Mouse (Mus musculus): ENCODE measurements around the gene Nhp2.
A peak's percentile ranks its signal among the peaks of the same experiment; 100 is the strongest.

Nhp2 gene

GRCm38 (mm10) chr11:51619409-51620060 is at the start of gene Nhp2:
TSS of gene Nhp2 (plus strand) at chr11:51619735.
- peak; percentile 81 to 82 for DNase-seq

- DNase-seq: no peak
Observed at GRCm38 (mm10) chr11:51576454-51576853, 43.1 kb upstream of the Nhp2 start.

- DNase-seq: peak; percentile 35 to 56
Observed at GRCm38 (mm10) chr11:51577587-51577986, 41.9 kb upstream of the Nhp2 start.

- peak; percentile 28 to 52 for DNase-seq
Observed at GRCm38 (mm10) chr11:51579024-51579423, 40.5 kb upstream of the Nhp2 start.

GRCm38 (mm10) chr11:51582713-51583112 is 36.8 kb upstream of the Nhp2 start:
- DNase-seq: peak; percentile 65 to 67

- peak in 1 of 2 experiments; percentile 44 for DNase-seq
Observed at GRCm38 (mm10) chr11:51584057-51584430, 35.5 kb upstream of the Nhp2 start.

- peak; percentile 95 to 96 for DNase-seq
Observed at GRCm38 (mm10) chr11:51584431-51585248, 34.9 kb upstream of the Nhp2 start, which contains the start of gene Phykpl. TSS of gene Phykpl (plus strand) at chr11:51584757.

GRCm38 (mm10) chr11:51585608-51586252 is 33.8 kb upstream of the Nhp2 start:
- DNase-seq: no peak

- no peak for DNase-seq
Observed at GRCm38 (mm10) chr11:51586411-51586810, 33.1 kb upstream of the Nhp2 start.

- DNase-seq: no peak
Observed at GRCm38 (mm10) chr11:51587059-51587458, 32.5 kb upstream of the Nhp2 start.

GRCm38 (mm10) chr11:51588833-51589232 is 30.7 kb upstream of the Nhp2 start:
- DNase-seq: no peak

- no peak for DNase-seq
Observed at GRCm38 (mm10) chr11:51590002-51590401, 29.5 kb upstream of the Nhp2 start.

GRCm38 (mm10) chr11:51591168-51591567 is 28.4 kb upstream of the Nhp2 start:
- DNase-seq: no peak

- DNase-seq: no peak
Observed at GRCm38 (mm10) chr11:51591915-51592314, 27.6 kb upstream of the Nhp2 start.

GRCm38 (mm10) chr11:51593368-51593767 is 26.2 kb upstream of the Nhp2 start:
- DNase-seq: no peak

GRCm38 (mm10) chr11:51593849-51594248 is 25.7 kb upstream of the Nhp2 start:
- no peak for DNase-seq

- DNase-seq: no peak
Observed at GRCm38 (mm10) chr11:51594715-51595350, 24.7 kb upstream of the Nhp2 start.

- DNase-seq: no peak
Observed at GRCm38 (mm10) chr11:51595459-51596083, 24.0 kb upstream of the Nhp2 start.

GRCm38 (mm10) chr11:51597553-51597952 is 22.0 kb upstream of the Nhp2 start:
- DNase-seq: no peak

- no peak for DNase-seq
Observed at GRCm38 (mm10) chr11:51602253-51602652, 17.3 kb upstream of the Nhp2 start.

- peak; percentile 86 to 91 for DNase-seq
Observed at GRCm38 (mm10) chr11:51605602-51606446, 13.7 kb upstream of the Nhp2 start.
